Mouse (Mus musculus): ENCODE results near the gene Aplnr.

Aplnr gene

DNA sequence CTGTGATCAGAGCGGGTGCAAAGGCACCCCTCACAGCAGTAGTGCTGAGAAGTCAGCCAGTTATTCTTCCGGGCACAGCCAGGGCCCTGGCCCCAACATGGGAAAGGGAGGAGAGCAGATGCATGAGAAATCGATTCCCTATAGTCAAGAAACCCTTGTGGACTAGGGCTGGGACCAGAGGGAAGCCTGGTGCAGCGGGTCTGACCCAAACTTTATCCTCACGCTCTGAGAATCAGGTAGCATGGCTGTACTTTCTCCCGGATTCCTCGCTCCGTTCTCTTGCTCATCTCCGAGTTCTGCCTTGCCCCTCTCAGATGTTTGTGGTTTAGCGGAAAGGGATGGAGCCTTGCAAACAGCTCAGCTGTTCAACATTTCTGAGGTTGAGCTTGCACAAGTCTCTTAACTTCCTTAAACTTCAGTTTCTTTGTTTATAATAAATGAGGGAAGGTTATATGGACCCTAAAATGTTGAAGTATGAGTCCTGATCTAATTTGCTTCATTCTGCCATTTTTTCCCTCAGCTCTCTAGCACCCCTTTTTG, 1.6 kb downstream of the Aplnr start:
- DNase-seq (ENCODE audit: low spot score): no peak

DNA sequence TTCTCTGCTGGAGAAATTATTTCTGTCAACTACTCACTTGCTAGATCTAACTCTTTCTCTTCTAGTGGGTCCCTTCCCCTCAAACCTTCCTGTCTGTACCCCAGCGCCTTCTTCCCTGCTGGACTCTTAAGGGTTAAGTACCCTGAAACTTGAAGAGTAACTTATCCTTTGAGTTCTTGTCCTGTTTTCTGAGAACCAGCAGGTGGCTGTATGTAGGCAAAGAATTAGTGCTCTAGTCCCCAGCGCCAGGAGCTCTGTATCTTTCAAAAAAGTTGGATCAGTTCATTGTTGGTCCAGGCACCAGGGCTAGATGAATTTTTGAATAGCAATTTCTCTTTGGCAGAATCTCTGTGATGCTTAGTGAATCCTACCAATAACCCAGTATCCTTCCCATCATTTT, 2.1 kb downstream of the Aplnr start:
- DNase-seq (ENCODE audit: low spot score): no peak

DNA sequence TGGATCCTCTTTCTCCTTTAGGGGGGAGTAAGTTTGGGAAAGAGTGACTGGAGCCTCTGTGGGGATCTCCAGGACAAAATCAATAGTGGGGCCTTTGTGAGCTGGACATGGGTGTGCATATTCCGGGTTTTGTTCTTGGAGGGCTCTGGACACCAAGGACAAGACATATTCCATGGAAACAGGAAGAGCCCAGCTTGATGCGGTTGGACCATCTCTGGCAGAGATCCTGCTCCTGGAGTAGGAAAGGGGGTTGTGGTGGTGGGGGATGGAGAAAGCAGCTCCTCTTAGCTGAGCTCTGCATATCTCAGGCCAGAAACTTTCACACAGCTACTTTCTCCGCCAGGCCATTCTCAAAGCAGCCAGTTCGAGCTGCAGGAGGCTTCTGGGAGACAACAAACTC, 3.4 kb downstream of the Aplnr start:
- no peak for DNase-seq (ENCODE audit: low spot score)

DNA sequence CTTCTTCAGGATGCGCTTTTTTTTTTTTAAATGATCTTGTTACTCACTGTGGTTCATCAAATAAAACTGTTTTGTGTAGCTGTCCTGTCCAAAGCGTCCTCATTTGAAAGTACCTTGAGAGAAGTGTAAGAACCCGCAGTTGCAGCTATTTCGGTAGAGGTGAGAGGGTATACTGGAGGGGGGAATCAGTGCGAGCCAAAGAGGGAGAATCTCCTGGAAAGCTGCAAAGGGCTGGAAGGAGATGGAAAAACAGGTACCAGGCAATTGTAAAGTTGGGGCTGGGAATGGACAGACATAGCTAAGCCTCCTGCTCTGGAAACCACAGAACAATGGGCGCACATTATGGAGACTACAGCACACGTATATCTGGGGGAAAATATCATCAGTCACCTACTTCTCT, 3.8 kb downstream of the Aplnr start:
- no peak for DNase-seq (ENCODE audit: low spot score)

DNA sequence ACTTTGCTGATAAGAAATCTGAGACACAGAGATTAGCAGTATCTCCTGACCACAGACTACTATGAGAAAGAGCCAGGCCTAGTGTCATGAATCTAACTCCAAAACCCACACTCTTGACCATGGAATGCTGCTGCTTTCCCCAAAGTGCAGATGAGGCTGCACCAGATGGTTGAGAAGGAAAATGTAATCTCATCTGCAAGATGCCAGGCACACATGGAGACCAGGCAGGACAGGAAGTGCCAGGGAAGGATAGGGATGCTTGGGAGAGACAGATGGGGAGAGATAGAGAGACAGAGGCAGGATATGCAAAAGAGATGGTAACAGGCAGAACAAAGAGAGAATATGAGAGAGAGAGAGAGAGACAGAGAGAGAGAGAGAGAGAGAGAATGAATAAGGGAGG, 4.8 kb downstream of the Aplnr start:
- DNase-seq (ENCODE audit: low spot score): no peak

DNA sequence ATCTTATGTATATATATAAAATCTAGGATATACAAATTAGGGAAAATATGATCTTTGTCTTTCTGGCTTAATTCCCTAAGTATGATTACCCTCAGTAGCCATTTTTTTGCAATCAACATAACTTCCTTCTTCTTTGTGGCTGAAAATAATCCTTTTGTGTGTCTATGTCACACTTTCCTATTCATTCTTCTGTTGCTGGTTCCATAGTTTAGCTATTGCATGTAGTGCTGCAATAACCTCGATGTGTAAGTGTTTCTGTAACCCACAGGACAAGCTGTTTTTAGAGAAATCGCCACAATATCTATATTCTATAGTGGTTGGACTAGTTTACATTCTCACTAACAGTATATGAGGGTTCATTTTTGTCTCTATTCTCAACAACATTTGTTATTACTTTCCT, 8.9 kb downstream of the Aplnr start:
- no peak for DNase-seq (ENCODE audit: low spot score)

DNA sequence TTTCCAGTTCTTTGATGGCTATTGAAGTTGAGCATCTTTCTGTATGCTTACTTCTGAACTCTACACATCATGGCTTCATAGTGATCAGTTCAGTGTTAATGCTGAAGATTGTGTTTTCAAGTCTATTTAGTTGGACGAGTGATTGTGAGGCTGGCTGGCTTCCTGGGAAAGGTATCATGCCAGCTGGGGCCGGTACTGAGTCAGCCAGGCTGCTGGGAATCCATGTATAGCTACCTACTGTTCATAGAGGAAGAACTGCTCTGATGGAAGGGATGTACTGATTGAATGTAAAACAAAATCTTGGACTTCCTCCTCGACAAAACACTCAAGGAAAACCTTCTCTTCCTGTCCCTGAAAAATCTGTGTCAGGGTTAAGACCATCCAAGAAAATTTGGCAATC, 9.3 kb downstream of the Aplnr start:
- no peak for DNase-seq (ENCODE audit: low spot score)

DNA sequence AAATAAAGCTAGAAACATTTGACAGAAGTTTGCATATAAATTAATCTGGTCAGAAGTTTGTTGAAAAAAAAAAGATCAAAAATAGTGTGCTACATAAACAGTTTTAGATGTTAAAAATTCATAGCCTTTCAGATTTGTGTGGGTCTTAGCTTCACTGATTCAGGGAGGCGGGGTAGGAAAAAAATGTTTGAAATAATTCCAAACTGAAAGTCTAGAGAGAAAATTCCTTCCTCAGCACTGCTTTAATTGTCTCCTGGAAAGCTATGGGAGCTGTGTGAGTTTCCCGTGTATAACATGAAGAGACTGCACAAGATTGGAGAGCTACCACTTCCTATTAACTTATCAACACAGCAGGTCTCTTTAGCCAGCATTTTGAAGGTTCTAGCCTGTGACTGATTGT, 11.5 kb downstream of the Aplnr start:
- no peak for DNase-seq (ENCODE audit: low spot score)

DNA sequence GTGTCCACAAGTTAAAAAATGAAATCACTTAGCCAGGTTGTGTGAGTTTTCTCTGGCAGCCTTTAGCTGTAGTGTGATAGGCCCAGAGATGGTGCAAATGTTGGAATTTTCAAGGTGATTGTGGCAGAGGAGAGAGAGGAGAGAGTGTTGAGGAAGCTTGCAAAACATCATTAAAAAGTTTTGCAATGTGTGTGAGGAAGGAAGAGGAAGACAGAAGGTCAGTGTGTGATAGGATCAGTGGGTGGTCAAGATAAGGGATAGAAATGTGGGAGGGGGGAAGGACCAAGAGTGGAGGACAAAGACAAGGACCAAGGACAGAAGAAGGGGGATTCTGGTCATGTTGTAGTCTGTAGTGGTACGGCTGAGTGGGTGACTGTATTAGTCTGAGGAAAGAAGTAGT, 14.3 kb downstream of the Aplnr start:
- DNase-seq (ENCODE audit: low spot score): no peak

DNA sequence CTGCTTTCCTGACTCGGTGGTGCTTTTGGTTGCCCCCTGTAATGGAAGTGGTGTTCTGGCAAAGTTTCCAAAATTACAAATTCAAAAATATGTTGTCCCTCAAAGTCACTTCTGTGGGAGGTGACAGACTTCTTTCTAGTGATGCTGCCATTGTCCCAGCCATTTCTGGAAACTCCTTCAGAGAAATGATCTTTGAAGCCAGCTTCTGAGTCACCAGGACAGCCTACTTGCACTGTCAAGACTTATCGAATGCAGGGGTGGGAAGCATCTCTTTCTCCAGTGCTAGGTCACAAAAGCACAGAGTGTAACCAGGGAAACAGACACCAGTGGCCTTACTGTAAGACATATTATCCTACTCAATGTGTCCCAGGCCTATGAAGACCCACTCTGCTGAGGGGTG, 15.2 kb downstream of the Aplnr start:
- DNase-seq (ENCODE audit: low spot score): no peak

DNA sequence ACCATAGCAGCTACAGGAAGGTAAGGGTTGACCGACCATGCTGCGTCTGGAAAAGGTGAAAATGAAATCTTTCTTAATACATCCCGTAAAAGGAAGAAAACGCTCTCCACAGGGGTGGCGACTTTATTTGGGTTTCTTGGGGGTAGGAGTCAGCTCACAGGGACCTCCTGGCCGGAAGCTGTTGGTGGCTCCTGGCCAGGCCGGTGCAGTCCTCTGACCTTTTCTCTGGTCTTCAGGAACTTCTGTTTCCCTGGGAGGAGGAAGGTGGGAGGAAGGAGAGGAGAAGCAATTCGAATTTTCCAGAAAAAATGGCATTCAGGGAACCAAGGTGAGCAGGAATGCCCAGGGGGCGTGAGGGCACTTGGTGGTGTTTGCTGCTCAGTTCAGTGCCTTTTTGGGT, 19.3 kb downstream of the Aplnr start:
- no peak for DNase-seq (ENCODE audit: low spot score)

DNA sequence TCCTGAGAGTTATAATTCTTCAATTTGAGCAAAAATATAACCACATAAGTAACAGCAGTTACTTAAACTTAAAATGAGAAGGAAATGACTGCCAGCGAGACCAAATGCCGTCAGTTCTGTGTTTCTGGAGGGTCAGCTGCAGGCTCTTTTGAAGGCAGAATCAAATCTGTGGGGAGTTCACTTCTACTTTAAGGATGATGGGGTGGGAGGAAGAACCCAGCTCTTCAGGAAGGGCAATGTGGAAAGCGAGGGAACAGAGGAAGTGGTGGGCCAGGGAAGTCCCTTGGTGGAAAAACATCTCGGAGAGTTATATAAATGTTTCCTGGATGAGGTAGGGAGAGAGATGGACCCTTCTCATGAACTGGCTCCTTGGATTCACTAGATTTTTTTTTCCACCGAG, 20.1 kb downstream of the Aplnr start:
- no peak for DNase-seq (ENCODE audit: low spot score)

DNA sequence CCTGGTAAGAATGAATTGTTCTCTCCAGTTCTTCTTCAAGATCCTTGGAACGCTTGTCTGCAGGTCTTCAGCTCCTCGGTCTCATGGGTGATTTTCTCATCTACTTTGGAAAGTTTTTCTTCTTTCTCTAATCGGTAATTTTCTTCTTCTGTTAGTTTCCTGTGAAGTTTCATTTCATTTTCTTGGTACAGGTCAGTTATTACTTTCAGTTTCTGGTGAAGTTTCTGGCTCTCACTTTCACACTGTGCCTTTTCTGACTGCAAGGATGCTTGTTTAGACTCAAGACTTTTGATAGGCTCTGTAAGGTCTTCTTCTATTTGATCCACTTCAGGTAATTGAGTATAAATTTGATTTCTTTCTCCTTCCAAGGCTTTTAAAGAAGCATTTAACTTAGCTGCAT, 21.4 kb downstream of the Aplnr start:
- DNase-seq (ENCODE audit: low spot score): no peak

DNA sequence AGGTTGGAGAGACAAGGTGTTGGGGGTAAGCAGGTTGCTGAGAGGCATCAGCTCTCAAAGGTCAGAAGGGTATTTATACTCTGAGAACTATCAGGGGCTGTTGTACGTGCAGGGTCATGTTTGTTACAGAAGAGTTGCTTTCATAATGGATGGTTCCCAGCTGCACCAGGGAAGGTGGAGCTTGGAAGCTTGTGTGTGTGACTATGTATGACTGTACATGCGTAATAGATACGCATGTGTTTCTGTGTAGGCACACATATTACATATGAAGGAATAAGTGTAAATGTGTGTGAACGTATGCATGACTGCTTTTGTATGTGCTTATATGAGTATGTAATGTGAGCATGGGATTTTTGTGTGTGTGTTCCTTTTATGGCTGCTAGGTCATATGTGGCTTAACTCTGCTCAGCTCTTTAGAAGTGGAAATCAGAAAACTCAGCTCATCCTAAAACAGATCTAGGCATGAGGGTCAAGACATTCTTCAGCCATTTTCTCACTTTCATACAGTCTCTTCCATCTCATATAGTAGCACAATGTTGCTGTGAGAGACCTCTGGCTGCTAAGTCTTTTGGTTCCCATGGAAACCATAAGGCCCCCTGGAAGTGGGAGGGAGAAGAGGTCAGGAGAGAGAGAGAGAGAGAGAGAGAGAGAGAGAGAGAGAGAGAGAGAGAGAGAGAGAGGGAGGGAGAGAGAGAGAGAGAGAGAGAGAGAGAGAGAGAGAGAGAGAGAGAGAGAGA, 25.0 kb downstream of the Aplnr start:
- DNase-seq (ENCODE audit: low spot score): no peak

DNA sequence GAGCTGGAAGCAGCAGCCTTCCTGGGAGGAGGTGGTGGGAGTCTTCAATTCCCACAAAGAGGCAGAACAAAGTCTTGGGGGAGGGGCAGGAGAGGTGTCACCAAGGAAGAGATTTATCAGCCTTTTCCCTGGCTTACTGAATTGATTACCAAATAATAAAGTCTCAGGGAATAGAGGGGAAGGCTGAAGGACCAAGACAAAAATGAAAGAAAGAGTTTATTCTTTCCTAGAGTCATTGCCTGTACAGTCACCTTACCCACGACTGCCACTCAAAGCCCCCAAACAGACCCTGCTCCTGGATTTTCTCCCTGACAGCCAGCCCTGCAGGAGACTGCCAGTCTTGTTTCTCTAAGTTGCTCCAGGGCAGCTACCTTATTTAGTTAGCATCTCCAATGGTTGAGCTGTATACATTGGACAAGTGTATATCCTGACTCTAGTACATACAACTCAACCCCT, 25.6 kb downstream of the Aplnr start:
- no peak for DNase-seq (ENCODE audit: low spot score)

DNA sequence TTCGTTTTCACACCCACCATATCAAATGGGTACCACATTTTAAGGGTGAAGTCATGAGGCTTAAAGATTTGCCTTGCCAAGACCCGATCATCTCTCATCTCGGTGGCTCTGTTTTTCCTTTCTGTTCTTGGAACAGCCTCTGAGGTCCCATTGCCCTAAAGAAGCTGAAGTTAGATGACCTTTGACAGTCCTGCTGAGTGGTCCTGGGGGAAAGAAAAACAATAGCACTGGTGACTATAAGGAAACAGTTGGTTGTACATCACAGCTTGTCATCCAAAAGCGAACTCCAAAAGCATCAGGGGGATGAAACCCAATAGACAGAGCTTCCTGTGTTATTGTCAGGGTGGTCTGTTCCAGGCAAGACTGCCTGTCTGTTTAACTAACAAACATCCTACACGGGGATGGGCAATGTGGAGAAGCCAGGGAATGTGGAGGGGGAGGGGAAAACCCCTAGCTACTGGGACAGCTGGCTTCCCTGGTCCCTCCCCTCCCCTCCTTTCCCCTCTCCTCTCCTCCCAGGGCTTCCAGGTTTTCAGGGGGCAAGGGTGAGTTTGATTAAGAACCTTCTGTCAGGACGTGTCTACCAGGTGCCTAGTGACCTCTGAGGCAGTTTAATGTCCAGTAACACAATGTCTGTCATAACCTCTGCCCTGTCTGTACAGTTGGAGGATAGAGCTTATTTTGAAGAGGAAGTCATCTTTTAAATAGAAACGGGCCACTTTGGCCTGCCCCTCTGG, 27.5 kb downstream of the Aplnr start:
- no peak for DNase-seq (ENCODE audit: low spot score)

DNA sequence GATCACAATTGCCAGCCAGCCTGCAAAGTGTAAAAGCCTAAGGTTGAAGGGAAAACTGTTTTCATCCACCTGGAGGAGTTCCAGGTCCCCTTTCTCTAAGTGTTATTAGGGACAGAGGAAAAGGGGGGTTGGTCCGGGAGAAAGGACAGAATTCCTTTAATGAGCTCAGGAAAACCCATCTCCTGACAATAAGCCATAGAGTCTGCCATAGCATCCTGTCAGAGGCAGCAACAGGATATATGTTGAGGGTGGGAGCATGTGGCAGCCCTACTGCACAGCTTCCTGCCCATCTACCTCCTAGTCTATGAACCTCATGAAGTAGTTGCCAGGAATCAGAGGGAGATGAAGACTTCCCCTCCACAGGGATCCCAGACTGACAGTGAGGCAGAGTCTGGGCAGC, 31.6 kb downstream of the Aplnr start:
- DNase-seq (ENCODE audit: low spot score): no peak

DNA sequence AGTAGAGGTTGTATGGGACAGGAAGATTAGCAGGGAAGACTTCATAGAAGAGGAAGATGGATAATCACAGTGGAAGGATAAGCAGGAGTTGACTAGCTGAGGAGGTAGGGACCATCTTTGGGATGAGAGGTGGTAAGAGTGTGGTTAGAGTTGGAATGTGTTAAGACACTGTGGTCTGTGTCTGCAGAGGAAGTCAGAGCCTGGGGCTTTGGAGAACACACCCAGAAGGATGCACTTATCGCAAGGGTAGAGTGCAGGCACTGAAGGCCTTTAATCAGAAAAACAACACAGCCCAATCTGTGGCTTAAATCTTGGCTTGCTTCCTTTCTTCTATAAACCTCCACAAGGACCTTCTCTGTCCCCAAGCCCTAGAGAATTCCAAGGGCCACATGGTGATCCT, 32.3 kb downstream of the Aplnr start:
- DNase-seq (ENCODE audit: low spot score): no peak

DNA sequence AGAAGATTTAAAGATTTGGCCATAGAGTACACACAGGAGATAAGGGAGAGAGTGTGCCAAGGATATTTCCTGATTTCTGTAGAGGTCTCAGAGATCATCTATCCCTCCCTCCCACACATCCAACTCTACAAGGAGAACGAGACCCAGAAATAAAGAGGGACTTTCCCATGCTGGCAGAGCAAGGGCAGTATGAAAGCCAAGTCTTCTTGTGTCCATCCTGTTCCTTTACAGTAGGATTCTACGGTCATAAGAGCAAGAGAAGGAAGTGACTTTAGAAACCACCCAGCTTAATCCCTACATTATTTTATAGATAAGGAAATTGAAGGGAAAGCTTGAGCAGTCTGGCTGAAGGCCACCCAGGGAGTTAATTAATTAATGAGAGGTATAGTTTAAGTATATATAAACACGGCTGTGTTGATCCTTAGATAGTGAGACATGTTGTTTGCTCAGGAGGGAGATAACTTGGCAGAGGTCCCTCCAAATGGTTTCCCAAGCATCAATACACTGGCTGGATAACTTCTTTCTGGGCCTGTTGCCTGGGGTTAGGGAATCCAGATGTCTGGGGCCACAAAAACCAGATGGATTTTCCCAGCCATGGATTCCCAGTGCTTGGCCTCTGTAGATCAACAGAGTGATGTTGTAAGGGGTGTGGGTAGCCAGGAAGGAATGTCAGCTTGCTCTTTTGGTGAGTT, 36.2 kb downstream of the Aplnr start:
- DNase-seq (ENCODE audit: low spot score): no peak

DNA sequence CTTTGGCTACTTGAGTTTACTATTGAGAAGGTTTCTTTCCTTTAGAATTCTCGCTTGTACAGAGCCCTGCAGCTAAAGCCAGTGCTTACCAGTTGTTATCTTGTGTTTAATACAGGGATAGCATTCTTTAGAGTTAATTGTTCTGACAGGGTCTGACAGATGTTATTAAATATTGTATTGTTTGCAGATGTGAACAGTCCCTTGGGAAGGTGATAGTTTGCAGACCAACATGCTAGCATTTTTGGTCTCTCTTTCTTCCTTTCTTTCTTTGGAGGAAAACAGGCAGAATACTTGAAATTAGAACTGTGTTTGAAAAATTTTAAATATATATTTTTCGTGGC, 36.7 kb downstream of the Aplnr start:
- no peak for DNase-seq (ENCODE audit: low spot score)

DNA sequence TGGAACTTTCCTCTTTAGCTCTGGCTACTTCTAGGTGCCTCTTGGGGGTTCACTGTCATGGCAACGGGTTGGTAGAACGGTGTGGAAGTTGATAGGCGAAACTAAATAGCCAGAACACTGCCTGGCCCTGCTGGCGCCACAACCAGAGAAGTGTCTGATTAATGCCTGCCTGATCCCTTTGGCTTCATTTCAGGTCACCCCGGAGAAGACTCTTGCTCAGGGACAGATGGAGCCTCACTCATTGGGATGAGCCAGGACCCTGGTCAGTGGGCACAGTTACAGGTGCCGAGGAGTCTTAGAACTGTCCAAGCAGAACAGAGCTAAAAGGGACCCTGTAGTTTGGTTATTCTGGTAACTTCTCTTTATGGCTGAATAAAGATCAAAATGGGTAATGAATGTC, 37.5 kb downstream of the Aplnr start:
- no peak for DNase-seq (ENCODE audit: low spot score)

DNA sequence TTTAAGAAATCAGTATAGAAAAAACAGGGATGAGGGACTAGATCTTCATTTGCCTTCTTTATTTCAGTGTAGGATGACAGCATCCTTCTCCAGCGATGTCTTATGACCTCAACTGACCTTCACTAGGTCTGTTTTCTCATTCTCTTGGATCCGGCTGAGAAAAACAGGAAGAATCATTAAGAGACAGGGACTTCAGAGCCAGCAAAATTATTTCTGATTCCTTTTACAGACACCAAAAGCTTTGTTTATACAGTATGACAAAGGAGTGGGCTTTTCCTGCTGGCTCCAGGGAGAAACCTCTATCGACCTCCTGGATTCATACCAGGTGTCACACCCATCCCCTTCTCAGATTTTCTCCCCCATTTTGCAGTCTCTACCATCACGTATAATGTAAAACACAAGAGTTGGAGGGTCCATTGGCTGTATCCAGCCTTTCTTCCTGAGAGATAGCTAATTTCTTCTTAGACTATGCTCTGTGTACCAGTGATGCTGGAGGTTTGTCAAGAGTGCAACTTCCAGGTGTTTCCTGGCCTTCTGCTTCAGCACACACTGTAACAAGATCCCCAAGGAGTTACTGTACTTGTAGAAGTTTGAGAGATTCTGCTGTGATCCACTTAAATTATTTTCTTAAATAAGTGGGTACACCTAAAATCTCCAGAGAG, 42.2 kb downstream of the Aplnr start:
- DNase-seq (ENCODE audit: low spot score): no peak

Data from testis, postnatal 14 days (tissue).